Mouse (Mus musculus) urinary bladder, postnatal 4 days (tissue): ENCODE data around the gene Kbtbd4.
"Not testable (repeated sequence)": the region's sequence is repeated elsewhere in the genome, so short reads cannot be mapped to it uniquely, and the experiment has no call there.

Source experiments
- DNase-seq, 2 experiments: peaks; one replicate each; pipeline ENCODE4 v3.0.0; 2021 to 2022; ENCODE audit warnings: low spot score in 2 of 2

Gene Kbtbd4

DNA sequence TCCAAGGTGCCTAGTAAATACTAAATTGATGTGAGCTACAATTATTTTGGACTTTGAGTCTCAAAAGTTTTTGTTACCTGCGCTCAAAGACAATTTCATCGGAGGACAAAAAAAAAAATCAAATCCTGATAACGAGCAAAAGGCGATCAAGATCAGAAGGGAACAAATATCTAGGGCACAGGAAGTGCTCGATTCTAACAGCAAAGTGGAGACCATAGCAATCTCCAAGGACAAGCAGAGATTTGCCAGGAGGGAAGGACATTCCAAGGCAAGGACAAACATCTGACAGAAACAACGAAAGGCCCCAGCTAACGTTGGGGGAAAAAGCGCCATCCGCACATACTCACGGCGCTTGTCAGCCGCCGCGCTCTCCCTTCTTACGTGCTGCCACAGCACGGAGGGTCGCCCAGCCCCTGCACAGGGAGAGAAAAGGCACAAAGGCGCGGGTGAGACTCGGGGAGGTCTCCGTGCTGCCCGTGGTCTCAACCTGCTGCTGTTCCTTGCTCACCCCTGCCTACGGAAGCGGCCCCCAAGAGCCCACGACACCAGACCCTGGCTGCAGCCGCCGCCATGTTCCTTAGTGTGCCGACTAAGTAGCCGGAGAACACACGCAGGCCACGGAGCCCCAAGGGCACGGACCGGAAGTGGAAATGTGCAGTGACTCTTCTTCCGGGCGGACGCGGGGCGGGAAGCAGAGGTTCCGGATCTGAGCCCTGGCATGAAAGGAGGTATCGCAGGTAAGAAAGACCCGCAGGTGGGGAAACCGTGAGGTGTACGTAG, at the start of gene Kbtbd4, which contains the start of gene Ndufs3:
Gene Kbtbd4, plus strand, starts transcription at position 665 of the 780 bp plus-strand sequence.
Gene Ndufs3, minus strand, starts transcription at position 752 of the 780 bp plus-strand sequence.
- DNase-seq: peak; percentile 80 to 87

DNA sequence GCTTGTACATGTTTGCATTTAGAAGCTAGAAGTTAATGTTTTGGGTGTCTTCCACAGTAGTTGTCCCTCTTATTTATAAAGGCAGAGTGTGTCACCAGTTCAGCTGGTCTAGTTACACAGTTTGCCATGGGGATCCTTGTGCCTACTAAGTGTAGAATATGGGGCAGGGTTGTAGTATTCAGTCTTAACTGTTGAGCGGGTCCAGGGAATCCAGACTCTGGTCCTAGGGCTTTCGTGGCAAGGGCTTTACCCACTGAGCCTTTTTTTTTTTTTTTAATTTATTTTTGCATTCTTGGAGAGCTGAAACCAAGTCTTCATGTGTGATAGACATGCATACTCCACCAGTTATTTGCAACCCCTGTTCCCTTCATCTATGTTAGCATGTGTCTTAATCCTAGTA, 43.1 kb upstream of the Kbtbd4 start:
- no peak for DNase-seq

DNA sequence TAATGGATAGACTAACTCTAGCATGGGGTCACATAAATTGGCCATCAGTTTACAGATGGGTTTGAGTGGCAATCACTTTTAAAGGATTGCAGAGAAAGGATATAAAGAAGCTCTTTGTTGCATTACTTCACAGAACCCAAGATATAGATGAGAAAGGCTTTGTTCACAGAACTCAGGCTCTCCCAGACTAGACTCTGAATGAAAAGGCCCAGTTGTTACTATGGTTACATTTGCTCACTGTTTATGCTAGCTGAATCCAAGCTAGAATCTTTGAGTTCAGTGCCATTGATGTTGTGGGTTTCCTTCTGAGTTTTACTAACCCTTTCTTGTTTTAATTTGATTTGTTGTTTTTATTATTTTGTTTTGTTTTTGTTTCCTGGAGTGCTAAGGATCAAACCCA, 40.4 kb upstream of the Kbtbd4 start:
- DNase-seq: no peak

DNA sequence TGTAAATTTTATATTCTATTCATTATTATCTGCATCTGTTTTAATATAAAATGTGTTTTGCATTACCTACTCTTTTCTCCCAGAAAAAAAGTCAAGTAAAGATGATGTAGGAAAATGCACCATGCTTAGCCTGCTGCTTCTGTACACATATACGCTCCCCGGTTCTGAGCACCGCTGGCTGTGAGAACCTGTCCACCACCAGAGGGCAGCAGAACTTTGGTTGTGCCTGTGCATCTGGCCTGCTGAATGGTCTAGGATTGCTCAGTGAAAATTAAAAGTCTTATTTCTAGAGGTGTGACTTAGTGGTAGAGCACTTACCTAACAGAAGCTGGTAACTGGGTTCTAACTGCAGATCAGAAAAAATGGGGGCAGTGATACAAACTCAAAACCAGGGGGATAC, 38.0 kb upstream of the Kbtbd4 start:
- DNase-seq: peak; percentile 64 to 85

DNA sequence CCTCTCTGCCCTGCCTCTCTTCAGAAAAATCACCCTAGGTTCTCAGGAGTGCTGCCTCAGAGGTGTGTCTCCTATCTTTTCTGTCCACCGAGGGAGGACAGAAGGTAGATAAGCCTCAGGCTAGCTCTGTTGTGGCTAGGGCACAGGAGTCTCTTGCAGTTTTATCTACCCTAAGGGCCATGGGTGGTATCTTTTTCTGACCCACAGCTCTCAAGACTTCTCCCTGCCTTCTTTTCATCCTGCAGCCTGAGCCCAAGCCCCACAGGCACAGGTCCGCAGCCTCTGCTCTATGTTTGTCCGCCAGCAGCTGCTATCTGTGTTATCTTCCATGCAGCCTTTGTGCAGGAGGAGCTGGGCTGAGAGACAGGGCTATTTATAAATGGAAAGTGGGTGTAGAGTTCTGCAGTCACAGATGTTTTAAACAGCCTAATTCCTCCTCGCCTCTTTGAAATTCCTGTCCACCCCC, 34.4 kb upstream of the Kbtbd4 start:
- DNase-seq: peak in 1 of 2 experiments; percentile 31

DNA sequence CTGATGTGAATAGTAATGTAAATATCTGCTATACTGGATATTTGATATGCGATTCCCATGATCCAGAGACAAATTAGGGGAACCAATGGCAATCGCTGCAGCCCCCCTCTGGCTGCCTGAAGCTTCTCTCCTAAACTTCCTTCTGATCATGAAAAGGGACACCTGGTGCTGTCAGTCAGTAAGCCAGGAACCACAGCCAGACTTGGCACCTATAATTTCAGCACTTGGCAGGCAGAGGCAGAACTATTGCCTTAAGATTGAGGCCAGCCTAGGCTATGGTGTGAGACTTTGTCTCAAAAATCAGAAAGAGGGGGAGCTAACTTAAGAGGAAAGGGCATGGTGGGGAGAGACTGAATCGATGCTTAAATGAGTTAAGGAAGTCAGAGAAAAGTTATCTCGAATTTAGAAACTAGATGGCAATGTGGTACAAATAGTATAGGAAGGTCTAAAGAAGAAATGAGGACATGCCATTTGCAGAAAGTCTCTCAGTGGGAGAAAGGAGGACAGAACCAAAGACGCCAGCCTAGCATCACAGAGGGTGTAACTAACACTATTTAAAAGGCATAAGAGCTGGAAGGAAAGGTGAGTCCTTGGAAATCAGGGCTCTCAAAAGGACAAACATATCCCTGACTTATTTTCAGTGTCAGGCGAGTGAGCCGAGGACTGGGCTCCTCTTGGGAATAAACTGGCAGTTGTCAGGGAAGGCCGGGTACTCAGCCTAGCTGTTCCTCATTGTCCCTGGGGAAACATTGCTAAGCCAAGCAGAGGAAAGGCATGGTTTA, 33.2 kb upstream of the Kbtbd4 start:
- no peak for DNase-seq

DNA sequence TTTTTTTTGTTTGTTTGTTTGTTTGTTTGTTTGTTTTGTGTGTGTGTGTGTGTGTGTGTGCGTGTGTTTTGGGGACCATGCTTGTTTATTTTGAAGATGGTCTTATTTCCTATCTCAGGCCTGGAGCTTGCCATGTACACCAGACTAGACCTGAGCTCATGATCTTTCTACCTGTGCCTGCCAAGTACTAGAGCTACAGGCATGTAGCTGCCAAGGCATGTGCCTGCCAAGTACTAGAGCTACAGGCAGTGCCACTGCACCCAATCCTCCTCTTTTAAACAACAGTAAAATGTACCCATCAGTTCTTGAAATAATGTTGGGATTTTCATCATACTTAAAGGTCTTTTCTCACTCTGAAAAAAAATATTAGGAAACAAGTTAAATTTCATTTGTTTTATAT, 30.5 kb upstream of the Kbtbd4 start:
- no peak for DNase-seq

DNA sequence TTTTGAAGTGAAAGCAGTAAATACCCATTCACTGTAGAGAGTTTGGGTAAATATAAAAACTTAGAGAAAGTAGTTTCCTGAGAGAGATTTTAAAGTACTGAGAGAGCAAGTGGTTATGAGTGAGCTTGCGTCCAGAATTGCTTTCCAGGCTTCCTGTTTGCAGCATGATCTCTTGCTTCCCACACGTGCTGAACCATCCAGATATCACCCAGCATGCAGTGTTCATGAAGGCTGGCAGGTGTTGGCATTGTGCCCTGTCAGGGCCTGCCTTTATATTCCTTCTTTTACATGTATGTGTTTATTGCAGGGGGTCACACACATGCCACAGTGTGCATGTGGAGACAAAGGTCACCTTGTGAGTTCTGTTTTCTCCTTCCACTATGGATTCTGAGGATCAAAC, 29.3 kb upstream of the Kbtbd4 start:
- no peak for DNase-seq

DNA sequence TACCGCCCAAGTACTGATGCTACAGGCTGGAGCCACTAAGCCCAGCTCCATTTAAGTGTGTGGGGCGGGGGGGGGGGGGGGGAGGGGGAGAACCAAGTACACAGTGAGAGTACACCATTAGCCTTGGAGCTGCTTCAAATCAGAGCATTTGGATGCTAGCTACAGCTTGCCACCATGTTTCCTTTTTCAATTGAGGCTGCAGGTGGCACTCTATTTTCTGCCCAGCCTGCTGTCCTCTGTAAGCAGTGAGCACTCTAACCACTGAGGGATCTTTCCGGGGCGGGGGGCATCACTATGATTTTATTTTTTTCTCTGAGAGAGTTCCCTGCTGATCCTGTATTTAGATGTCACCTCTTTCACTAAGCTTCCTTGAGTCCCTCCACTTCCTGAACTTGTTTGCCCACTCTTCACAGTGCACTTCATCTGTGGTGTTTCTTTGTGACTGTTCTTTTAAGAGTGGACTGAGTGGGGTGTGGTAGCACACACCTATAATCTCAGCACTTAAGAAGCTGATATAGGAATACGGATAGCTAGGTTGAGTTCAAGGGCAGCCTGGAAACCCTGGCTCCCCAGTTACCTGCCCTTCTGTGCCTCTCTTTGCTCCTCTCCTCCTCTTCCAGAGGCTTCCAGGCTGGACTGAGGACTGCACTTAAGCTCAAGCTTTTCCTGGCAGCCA, 26.8 kb upstream of the Kbtbd4 start:
- DNase-seq: no peak

DNA sequence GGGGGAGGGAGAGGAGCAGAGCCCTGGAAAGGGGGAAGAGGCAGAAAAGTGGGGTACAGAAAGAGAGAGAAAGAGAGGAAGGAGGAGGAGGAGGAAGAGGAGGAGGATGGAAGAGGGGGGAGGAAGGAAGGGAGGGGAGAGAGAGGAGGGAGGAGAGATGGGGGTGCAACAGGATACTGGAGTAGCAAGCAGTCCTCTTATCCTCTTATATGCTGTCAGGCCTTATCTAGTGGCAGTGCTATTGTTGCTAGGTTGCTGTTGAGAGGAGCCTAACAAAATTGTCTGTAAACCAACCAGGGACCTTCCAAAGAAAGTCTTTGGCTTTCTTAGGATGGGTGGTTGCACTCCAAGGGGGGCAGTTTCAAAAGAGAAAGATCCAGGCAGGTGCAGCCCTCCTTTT, 25.1 kb upstream of the Kbtbd4 start:
- no peak for DNase-seq

DNA sequence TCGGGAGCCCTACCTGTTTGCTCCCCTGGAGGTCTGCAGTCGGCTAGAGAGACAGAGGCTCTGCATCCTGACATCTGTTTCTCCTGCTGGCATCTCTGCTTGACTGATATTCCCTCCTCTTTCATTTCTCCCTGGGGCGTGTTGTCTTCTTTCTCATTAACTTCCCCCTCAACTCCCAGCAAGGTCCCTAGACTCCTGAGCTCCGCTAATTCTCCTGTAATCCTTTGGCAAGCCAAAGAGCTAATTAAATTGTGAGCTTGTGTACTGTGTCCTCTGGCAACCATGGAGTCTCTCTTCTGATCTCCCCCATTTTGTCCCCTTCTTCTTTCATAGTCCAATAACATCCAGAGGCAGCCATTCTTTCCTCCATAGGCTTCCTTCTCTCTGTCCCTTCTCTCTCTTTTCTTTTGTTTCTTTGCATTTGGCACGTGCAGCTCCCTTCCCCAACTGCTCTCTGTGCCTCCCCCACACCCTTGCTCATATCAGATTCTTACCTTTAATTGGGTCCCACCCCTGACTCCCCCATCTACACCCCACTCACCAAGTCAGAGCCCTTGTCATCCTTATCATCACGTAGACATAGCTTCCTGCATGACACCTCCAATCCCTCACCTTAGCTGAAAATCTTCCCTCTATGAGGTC, 24.3 kb upstream of the Kbtbd4 start:
- DNase-seq: no peak

DNA sequence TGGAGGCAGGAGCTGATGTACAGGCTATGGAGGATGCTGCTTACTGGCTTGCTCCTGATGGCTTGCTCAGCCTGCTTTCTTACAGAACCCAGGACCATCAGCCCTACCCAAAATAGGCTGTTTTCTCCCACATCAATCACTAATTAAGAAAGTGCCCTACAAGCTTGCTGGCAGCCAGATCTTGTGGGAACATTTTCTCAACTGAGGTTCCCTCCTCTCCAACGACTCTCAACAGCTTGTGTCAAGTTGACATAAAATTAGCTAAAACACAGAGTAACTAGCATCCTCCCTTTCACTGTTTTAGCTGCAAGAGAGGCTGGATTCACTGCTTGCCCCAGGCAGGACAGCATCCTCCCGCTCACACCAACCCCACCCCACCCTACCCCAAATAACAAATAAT, 22.7 kb upstream of the Kbtbd4 start:
- DNase-seq: no peak

DNA sequence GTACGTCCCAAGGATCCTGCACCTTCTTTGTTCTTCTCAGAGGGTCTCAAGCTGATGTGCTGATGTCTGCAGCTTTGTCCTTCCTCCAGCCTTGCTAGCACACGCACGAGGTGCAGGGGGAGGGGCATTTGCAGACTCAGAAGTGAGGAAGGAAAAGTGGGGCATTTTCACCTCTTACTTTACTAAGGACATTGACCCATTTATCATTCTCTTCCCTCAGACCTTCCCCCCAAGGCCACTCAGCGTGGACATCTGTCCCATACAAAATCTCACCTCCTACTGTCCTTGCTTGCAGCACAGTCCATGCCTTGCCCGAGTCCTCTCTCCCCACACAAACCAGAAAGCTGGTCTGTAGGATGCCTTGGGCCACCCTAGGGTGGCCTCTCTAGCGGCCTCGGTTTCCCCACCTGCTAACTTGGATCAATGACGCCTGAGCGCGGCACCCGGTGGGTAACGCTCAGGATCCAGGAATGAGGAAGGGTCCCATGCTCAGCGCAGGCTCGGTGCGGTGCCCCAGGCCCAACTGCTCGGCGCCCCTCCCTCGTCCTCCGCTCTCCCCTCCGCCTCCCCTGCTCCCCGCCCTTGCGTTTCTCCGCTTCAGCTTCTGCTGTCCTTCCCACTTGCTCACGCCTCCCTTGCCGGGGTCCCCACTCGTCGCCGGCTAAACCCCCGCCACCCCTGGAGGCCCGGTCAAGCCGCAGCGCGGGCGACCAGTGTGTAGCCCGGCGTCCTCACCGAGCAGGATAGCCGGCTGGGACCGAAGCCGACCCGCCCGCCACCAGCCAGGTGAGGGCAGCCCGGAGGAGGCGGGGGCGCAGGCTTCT, 19.1 kb upstream of the Kbtbd4 start, which contains the start of gene C1qtnf4:
Gene C1qtnf4, plus strand, starts transcription at position 643 of the 824 bp plus-strand sequence.
- DNase-seq: no peak

DNA sequence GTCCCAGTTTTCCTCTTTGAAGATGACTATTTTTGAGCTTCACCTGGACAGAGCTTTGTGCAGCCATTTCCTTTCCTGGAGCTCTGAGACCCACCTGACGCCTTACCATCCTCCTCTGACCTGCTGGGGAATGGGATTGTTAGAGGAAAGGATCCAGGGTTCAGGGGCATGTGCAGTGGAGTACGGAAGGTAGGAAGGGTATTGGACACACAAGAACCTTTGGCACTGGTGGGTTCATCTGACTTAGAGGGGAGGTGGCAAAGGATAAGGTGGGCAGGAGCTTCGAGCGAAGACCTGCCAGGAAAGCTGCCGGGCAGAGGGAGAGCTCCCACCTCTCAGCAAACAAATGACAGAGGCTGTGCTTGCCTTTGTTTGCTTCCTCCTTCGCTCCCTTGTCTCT, 18.1 kb upstream of the Kbtbd4 start:
- no peak for DNase-seq

DNA sequence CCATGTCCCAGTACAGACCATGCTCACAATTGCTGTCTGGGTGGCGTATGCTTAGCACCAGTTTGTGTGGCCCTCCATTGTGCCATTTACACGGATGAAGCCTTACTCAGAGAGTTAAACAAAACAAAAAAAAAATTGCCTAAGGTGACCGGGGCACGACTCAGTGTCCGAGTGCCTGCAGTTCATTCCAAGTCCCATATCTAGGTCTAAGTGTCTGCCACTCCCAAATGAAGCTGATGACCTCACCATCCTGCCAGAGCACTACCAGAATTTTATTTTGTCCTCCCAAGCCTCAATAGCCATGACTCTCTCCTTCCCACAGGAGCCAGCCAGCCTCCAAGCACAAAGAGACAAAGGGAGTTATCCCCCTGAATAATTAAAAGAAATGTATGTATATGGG, 16.9 kb upstream of the Kbtbd4 start:
- no peak for DNase-seq

DNA sequence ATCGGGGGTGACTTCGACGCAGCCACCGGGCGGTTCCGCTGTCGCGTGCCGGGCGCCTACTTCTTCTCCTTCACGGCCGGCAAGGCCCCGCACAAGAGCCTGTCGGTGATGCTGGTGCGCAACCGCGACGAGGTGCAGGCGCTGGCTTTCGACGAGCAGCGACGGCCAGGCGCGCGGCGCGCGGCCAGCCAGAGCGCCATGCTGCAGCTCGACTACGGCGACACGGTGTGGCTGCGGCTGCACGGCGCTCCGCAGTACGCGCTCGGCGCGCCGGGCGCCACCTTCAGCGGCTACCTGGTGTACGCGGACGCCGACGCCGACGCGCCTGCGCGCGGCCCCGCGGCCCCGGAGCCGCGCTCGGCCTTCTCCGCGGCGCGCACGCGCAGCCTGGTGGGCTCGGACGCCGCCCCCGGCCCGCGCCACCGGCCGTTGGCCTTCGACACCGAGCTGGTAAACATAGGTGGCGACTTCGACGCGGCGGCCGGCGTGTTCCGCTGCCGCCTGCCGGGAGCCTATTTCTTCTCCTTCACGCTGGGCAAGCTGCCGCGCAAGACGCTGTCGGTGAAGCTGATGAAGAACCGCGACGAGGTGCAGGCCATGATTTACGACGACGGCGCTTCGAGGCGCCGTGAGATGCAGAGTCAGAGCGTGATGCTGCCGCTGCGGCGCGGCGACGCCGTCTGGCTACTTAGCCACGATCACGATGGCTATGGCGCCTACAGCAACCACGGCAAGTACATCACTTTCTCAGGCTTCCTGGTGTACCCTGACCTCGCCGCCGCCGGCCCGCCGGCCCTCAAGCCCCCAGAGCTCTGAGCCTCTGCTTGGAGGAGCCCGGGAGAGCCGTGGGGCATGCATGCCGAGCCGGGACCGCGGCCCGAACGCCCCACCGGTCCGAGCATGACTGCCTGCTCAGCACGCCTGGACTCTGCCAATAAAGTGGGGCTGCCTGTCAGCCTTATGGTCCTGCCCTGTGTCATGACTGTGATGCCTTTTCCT, 14.7 kb upstream of the Kbtbd4 start:
- peak in 1 of 2 experiments; percentile 51 for DNase-seq

DNA sequence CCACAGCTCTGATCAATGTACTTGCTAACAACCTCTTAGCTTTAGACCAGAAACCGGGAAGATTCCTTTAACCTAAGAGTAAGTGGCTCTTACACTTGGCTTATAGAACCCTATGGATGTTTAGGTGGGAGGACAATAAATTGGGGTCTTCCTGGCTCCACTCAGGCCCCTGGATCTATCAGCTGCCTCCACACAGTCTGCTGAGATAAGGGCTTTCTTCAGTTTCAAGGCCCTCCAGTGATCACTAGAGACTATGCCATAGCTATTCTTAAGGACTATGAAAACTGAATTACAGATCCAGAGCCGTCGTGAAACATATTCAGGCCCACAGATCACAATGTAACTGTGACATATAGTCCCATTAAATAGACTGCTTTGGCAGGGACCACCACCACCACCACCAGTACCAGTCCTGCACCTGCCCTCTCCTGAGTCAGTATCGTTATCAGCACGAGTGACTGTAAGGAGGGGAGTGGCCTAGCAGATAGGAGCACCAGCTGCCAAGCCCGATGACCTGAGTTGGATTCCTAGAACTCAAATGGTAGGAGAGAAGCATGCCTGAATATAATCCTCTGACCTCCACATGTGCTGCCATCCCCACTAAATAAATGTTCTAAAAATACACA, 10.8 kb upstream of the Kbtbd4 start:
- no peak for DNase-seq

DNA sequence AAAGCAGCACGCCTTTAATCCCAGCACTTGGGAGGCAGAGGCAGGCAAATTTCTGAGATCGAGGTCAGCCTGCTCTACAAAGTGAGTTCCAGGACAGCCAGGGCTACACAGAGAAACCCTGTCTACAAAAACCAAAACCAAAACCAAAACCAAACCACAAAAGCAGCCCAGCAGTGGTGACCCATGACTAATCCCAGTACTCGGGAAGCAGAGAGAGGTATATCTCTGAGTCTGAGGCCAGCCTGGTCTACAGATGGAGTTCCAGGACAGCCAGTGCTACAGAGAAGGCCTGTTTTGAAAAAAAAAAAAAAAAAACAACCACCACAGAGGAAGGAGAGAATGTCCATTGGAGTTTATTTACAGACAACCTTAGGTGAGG, 10.3 kb upstream of the Kbtbd4 start:
- DNase-seq: not testable (repeated sequence)

DNA sequence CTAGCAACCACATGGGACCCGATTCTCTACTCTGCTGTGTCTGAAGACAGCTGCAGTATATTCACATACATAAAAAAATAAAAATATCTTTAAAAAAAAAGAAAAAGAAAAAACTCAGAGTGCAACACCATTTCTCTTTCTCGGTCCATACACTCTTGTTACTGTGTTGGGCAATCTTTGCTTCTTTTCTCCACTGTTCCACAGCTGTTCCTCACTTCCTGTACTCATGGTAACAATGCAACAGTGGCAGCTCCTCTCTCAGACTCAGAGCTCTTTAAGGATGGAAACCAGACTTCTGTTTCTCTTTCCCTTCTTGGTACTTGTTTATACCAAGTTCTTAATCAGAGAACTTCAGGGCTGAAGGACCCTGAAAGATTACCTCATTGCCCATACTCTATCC, 1.1 kb upstream of the Kbtbd4 start:
- DNase-seq: no peak
